Mouse (Mus musculus): ENCODE results near the gene Helq. TPM values are rescaled to one million over a fixed set of nuclear protein-coding genes. Genes with fewer than 3 reads are reported as not detected.

Gene Helq
- polyA plus RNA-seq, 1 experiment from 2014 or later: 13.1 TPM

- H3K27me3 ChIP-seq (ENCODE audit: control insufficient read depth, insufficient read depth, low read length): no peaks in the 10 kb centered on the region
- ATAC-seq (replicated peaks; ENCODE audit: insufficient number of reproducible peaks, low FRiP score, low TSS enrichment): no peak
- H3K9me3 ChIP-seq (replicated peaks; ENCODE audit: control insufficient read depth, low read length): no peaks in the 10 kb centered on the region
- H3K4me3 ChIP-seq (ENCODE audit: low read depth, low read length): no peak overlapping the region
- peaks cover 3% of the 10 kb centered on the region; the same call in 1 of the 2 replicates for H3K4me1 ChIP-seq (ENCODE audit: control insufficient read depth, insufficient read depth, low read length)
- H3K36me3 ChIP-seq (ENCODE audit: control insufficient read depth, insufficient read depth, low read length): peaks cover 16% of the 10 kb centered on the region; the same call in 1 of the 2 replicates
- H3K4me2 ChIP-seq: no peak overlapping the region
- H3K27ac ChIP-seq (ENCODE audit: low read depth, low read length): no peak overlapping the region
- H3K9ac ChIP-seq (ENCODE audit: low read depth, low read length): no peak overlapping the region
- 75% methylated on average over 13 of the region's 13 CpGs for WGBS (ENCODE audit: insufficient replicate concordance)
Measured at GRCm38 (mm10) chr5:100775778-100776404, 22.5 kb downstream of the Helq start.

- H3K4me2 ChIP-seq: no peak overlapping the region
- no peak overlapping the region for H3K4me3 ChIP-seq (ENCODE audit: low read depth, low read length)
- 93% methylated on average over 4 of the region's 4 CpGs for WGBS (ENCODE audit: insufficient replicate concordance)
- ATAC-seq (replicated peaks; ENCODE audit: insufficient number of reproducible peaks, low FRiP score, low TSS enrichment): no peak
- H3K27ac ChIP-seq (ENCODE audit: low read depth, low read length): no peak overlapping the region
- H3K9ac ChIP-seq (ENCODE audit: low read depth, low read length): no peak overlapping the region
- H3K36me3 ChIP-seq (ENCODE audit: control insufficient read depth, insufficient read depth, low read length): peaks cover 23% of the 10 kb centered on the region; the same call in 1 of the 2 replicates
- H3K4me1 ChIP-seq (ENCODE audit: control insufficient read depth, insufficient read depth, low read length): peaks cover 3% of the 10 kb centered on the region; the same call in 1 of the 2 replicates
- no peaks in the 10 kb centered on the region for H3K27me3 ChIP-seq (ENCODE audit: control insufficient read depth, insufficient read depth, low read length)
- H3K9me3 ChIP-seq (replicated peaks; ENCODE audit: control insufficient read depth, low read length): no peaks in the 10 kb centered on the region
Measured at GRCm38 (mm10) chr5:100771575-100771974, 26.8 kb downstream of the Helq start.

- 89% methylated on average over 7 of the region's 7 CpGs for WGBS (ENCODE audit: insufficient replicate concordance)
- H3K9ac ChIP-seq (ENCODE audit: low read depth, low read length): no peak overlapping the region
- H3K27ac ChIP-seq (ENCODE audit: low read depth, low read length): no peak overlapping the region
- H3K36me3 ChIP-seq (ENCODE audit: control insufficient read depth, insufficient read depth, low read length): peaks cover 30% of the 10 kb centered on the region
- H3K27me3 ChIP-seq (ENCODE audit: control insufficient read depth, insufficient read depth, low read length): no peaks in the 10 kb centered on the region
- no peak for ATAC-seq (replicated peaks; ENCODE audit: insufficient number of reproducible peaks, low FRiP score, low TSS enrichment)
- H3K4me2 ChIP-seq: no peak overlapping the region
- no peaks in the 10 kb centered on the region for H3K4me1 ChIP-seq (ENCODE audit: control insufficient read depth, insufficient read depth, low read length)
- H3K9me3 ChIP-seq (replicated peaks; ENCODE audit: control insufficient read depth, low read length): no peaks in the 10 kb centered on the region
- H3K4me3 ChIP-seq (ENCODE audit: low read depth, low read length): no peak overlapping the region
Measured at GRCm38 (mm10) chr5:100766026-100766425, 32.4 kb downstream of the Helq start.

GRCm38 (mm10) chr5:100761736-100762135 lies 36.7 kb downstream of the Helq start:
- ATAC-seq (replicated peaks; ENCODE audit: insufficient number of reproducible peaks, low FRiP score, low TSS enrichment): no peak
- no peaks in the 10 kb centered on the region for H3K4me1 ChIP-seq (ENCODE audit: control insufficient read depth, insufficient read depth, low read length)
- H3K4me3 ChIP-seq (ENCODE audit: low read depth, low read length): no peak overlapping the region
- H3K9ac ChIP-seq (ENCODE audit: low read depth, low read length): no peak overlapping the region
- 83% methylated on average over 7 of the region's 7 CpGs for WGBS (ENCODE audit: insufficient replicate concordance)
- H3K4me2 ChIP-seq: no peak overlapping the region
- peaks cover 17% of the 10 kb centered on the region for H3K36me3 ChIP-seq (ENCODE audit: control insufficient read depth, insufficient read depth, low read length)
- no peaks in the 10 kb centered on the region for H3K27me3 ChIP-seq (ENCODE audit: control insufficient read depth, insufficient read depth, low read length)
- H3K9me3 ChIP-seq (replicated peaks; ENCODE audit: control insufficient read depth, low read length): no peaks in the 10 kb centered on the region
- H3K27ac ChIP-seq (ENCODE audit: low read depth, low read length): no peak overlapping the region

GRCm38 (mm10) chr5:100760049-100760663 lies 38.2 kb downstream of the Helq start:
- ATAC-seq (replicated peaks; ENCODE audit: insufficient number of reproducible peaks, low FRiP score, low TSS enrichment): no peak
- H3K4me1 ChIP-seq (ENCODE audit: control insufficient read depth, insufficient read depth, low read length): no peaks in the 10 kb centered on the region
- H3K4me2 ChIP-seq: no peak overlapping the region
- 85% methylated on average over 10 of the region's 10 CpGs for WGBS (ENCODE audit: insufficient replicate concordance)
- no peak overlapping the region for H3K9ac ChIP-seq (ENCODE audit: low read depth, low read length)
- peaks cover 5% of the 10 kb centered on the region for H3K36me3 ChIP-seq (ENCODE audit: control insufficient read depth, insufficient read depth, low read length)
- H3K27me3 ChIP-seq (ENCODE audit: control insufficient read depth, insufficient read depth, low read length): no peaks in the 10 kb centered on the region
- no peak overlapping the region for H3K27ac ChIP-seq (ENCODE audit: low read depth, low read length)
- H3K9me3 ChIP-seq (replicated peaks; ENCODE audit: control insufficient read depth, low read length): no peaks in the 10 kb centered on the region
- no peak overlapping the region for H3K4me3 ChIP-seq (ENCODE audit: low read depth, low read length)

- 92% methylated on average over 5 of the region's 5 CpGs for WGBS (ENCODE audit: insufficient replicate concordance)
- Histone ChIP-seq H3K4me3 (ENCODE audit: low read depth, low read length) (no peak overlapping the region), H3K4me2 (no peak overlapping the region), H3K9me3 (replicated peaks; ENCODE audit: control insufficient read depth, low read length) (no peaks in the 10 kb centered on the region), H3K27ac (ENCODE audit: low read depth, low read length) (no peak overlapping the region), H3K27me3 (ENCODE audit: control insufficient read depth, insufficient read depth, low read length) (no peaks in the 10 kb centered on the region), H3K4me1 (ENCODE audit: control insufficient read depth, insufficient read depth, low read length) (no peaks in the 10 kb centered on the region), H3K36me3 (ENCODE audit: control insufficient read depth, insufficient read depth, low read length) (no peaks in the 10 kb centered on the region), H3K9ac (ENCODE audit: low read depth, low read length) (no peak overlapping the region)
- ATAC-seq (replicated peaks; ENCODE audit: insufficient number of reproducible peaks, low FRiP score, low TSS enrichment): no peak
Measured at GRCm38 (mm10) chr5:100758121-100758520, 40.3 kb downstream of the Helq start.

GRCm38 (mm10) chr5:100753407-100753806 lies 45.0 kb downstream of the Helq start:
- Histone ChIP-seq H3K36me3 (ENCODE audit: control insufficient read depth, insufficient read depth, low read length) (no peaks in the 10 kb centered on the region), H3K4me3 (ENCODE audit: low read depth, low read length) (no peak overlapping the region), H3K9me3 (replicated peaks; ENCODE audit: control insufficient read depth, low read length) (no peaks in the 10 kb centered on the region), H3K27me3 (ENCODE audit: control insufficient read depth, insufficient read depth, low read length) (no peaks in the 10 kb centered on the region), H3K27ac (ENCODE audit: low read depth, low read length) (no peak overlapping the region), H3K4me1 (ENCODE audit: control insufficient read depth, insufficient read depth, low read length) (no peaks in the 10 kb centered on the region), H3K4me2 (no peak overlapping the region), H3K9ac (ENCODE audit: low read depth, low read length) (no peak overlapping the region)
- WGBS (ENCODE audit: insufficient replicate concordance): 81% methylated on average over 7 of the region's 7 CpGs
- no peak for ATAC-seq (replicated peaks; ENCODE audit: insufficient number of reproducible peaks, low FRiP score, low TSS enrichment)

- no peaks in the 10 kb centered on the region for H3K36me3 ChIP-seq (ENCODE audit: control insufficient read depth, insufficient read depth, low read length)
- H3K4me1 ChIP-seq (ENCODE audit: control insufficient read depth, insufficient read depth, low read length): no peaks in the 10 kb centered on the region
- H3K27me3 ChIP-seq (ENCODE audit: control insufficient read depth, insufficient read depth, low read length): no peaks in the 10 kb centered on the region
- no peak overlapping the region for H3K4me2 ChIP-seq
- ATAC-seq (replicated peaks; ENCODE audit: insufficient number of reproducible peaks, low FRiP score, low TSS enrichment): no peak
- no peak overlapping the region for H3K27ac ChIP-seq (ENCODE audit: low read depth, low read length)
- H3K4me3 ChIP-seq (ENCODE audit: low read depth, low read length): no peak overlapping the region
- H3K9me3 ChIP-seq (replicated peaks; ENCODE audit: control insufficient read depth, low read length): no peaks in the 10 kb centered on the region
- H3K9ac ChIP-seq (ENCODE audit: low read depth, low read length): no peak overlapping the region
- WGBS (ENCODE audit: insufficient replicate concordance): 53% methylated on average over 4 of the region's 4 CpGs
Measured at GRCm38 (mm10) chr5:100751655-100752054, 46.7 kb downstream of the Helq start.

All from heart, embryonic 11.5 days (tissue).